Mouse (Mus musculus) stomach, postnatal 0 days (tissue): ENCODE measurements around the gene Smc1b. TPM values are rescaled to one million over a fixed set of nuclear protein-coding genes. Genes with fewer than 3 reads are reported as not detected.

Experiments used
- ATAC-seq: fragments of 200-750 bp; cut with Nextera tagmentation; 2 replicates; pipeline ENCODE4 v1.8.0; 2017; ENCODE audit not compliant: low FRiP score, low TSS enrichment
- DNase-seq: peaks from one replicate; pipeline ENCODE4 v3.0.0-alpha.2; 2016; ENCODE audit warnings: low spot score
- H3K27ac ChIP-seq: fragments of 300-500 bp; sonication (generic); replicated peaks from 2 replicates; pipeline ENCODE4 v1.5.1; 2014; ENCODE audit warnings: mild to moderate bottlenecking, control low read depth
- H3K27me3 ChIP-seq: fragments of 300-500 bp; sonication (generic); 2 replicates; pipeline ENCODE4 v1.6.1; 2014; ENCODE audit warnings: low read length; ENCODE audit not compliant: control insufficient read depth, insufficient read depth
- H3K36me3 ChIP-seq: fragments of 300-500 bp; sonication (generic); 2 replicates; pipeline ENCODE4 v1.6.1; 2014; ENCODE audit warnings: low read length, mixed read lengths; ENCODE audit not compliant: control insufficient read depth, insufficient read depth
- H3K4me1 ChIP-seq: fragments of 300-500 bp; sonication (generic); replicated peaks from 2 replicates; pipeline ENCODE4 v1.6.1; 2014; ENCODE audit warnings: antibody characterized with exemption; ENCODE audit not compliant: control insufficient read depth, insufficient read depth
- H3K4me2 ChIP-seq: fragments of 300-500 bp; sonication (generic); replicated peaks from 2 replicates; pipeline ENCODE4 v1.6.1; 2014; ENCODE audit warnings: low read depth, mild to moderate bottlenecking, control low read depth, moderate library complexity
- H3K4me3 ChIP-seq: fragments of 300-500 bp; sonication (generic); 2 replicates; pipeline ENCODE4 v1.5.1; 2014; ENCODE audit warnings: low read depth, low read length, control low read depth
- H3K9ac ChIP-seq: fragments of 300-500 bp; sonication (generic); 2 replicates; pipeline ENCODE4 v1.6.1; 2014; ENCODE audit warnings: mild to moderate bottlenecking, low read length, control low read depth, mixed read lengths
- H3K9me3 ChIP-seq: fragments of 300-500 bp; sonication (generic); 2 replicates; pipeline ENCODE4 v1.6.1; 2016; ENCODE audit warnings: low read length; ENCODE audit not compliant: control insufficient read depth
- CTCF ChIP-seq: IDR thresholded peaks from 2 replicates; pipeline ENCODE4 v1.5.1; 2016; ENCODE audit warnings: antibody characterized with exemption, low read depth, mild to moderate bottlenecking, moderate library complexity
- EP300 ChIP-seq: optimal IDR thresholded peaks from 2 replicates; pipeline ENCODE3; 2016; ENCODE audit warnings: antibody characterized with exemption
- WGBS: fragments of 180-500 bp; shearing (Covaris S2); extraction: QIAGEN DNeasy Blood & Tissue Kit; methylation state at CpG from one replicate; pipeline ENCODE4 v1.1.7; 2014; 5-methylcytosine and 5-hydroxymethylcytosine counted together
- polyA plus RNA-seq: library from polyadenylated mRNA; unstranded; fragments of >200 nt; fragmentation: Nextera tagmentation; extraction: Ambion mirVana; gene quantifications from 2 replicates; pipeline ENCODE4 v1.2.1, GENCODE M21; 2015

The Smc1b gene
- polyA plus RNA-seq, 1 experiment from 2014 or later, result 0.07 TPM

GRCm38 (mm10) chr15:85085641-85086040, 46.1 kb downstream of the Smc1b start:
- no peaks in the 10 kb centered on the region for H3K36me3 ChIP-seq
- no peak for TF ChIP-seq EP300
- no peak for TF ChIP-seq CTCF
- H3K9ac ChIP-seq, result no peak overlapping the region
- H3K4me2 ChIP-seq, result no peak overlapping the region
- WGBS, result 67% methylated on average over 1 of the region's 1 CpGs
- H3K4me3 ChIP-seq, result no peak overlapping the region
- no peaks in the 10 kb centered on the region for H3K4me1 ChIP-seq
- ATAC-seq (no peak), DNase-seq (no peak)
- H3K27ac ChIP-seq, result no peak overlapping the region
- no peaks in the 10 kb centered on the region for H3K9me3 ChIP-seq
- no peaks in the 10 kb centered on the region for H3K27me3 ChIP-seq

GRCm38 (mm10) chr15:85072651-85073050, 59.1 kb downstream of the Smc1b start:
- WGBS, result 93% methylated on average over 2 of the region's 2 CpGs
- H3K9ac ChIP-seq, result no peak overlapping the region
- no peak for TF ChIP-seq EP300
- TF ChIP-seq CTCF, result no peak
- H3K27ac ChIP-seq, result no peak overlapping the region
- no peaks in the 10 kb centered on the region for H3K4me1 ChIP-seq
- ATAC-seq, result no peak
- no peak overlapping the region for H3K4me3 ChIP-seq
- no peak overlapping the region for H3K4me2 ChIP-seq
- H3K36me3 ChIP-seq, result no peaks in the 10 kb centered on the region
- no peak for DNase-seq
- H3K27me3 ChIP-seq, result no peaks in the 10 kb centered on the region
- no peaks in the 10 kb centered on the region for H3K9me3 ChIP-seq

GRCm38 (mm10) chr15:85070561-85070960, 61.2 kb downstream of the Smc1b start:
- Histone ChIP-seq H3K4me3 (no peak overlapping the region), H3K27ac (no peak overlapping the region), H3K4me2 (no peak overlapping the region), H3K9ac (no peak overlapping the region), H3K36me3 (no peaks in the 10 kb centered on the region), H3K4me1 (no peaks in the 10 kb centered on the region), H3K27me3 (no peaks in the 10 kb centered on the region), H3K9me3 (no peaks in the 10 kb centered on the region)
- WGBS, result 23% methylated on average over 2 of the region's 2 CpGs
- TF ChIP-seq CTCF (peak; percentile 93), EP300 (no peak)
- DNase-seq (peak; percentile 41), ATAC-seq (no peak)

- peaks cover 9% of the 10 kb centered on the region; the same call in 1 of the 2 replicates for H3K36me3 ChIP-seq
- ATAC-seq (no peak), DNase-seq (no peak)
- no peak overlapping the region for H3K4me2 ChIP-seq
- no peak overlapping the region for H3K4me3 ChIP-seq
- H3K27ac ChIP-seq, result no peak overlapping the region
- H3K4me1 ChIP-seq, result no peaks in the 10 kb centered on the region
- no peaks in the 10 kb centered on the region for H3K27me3 ChIP-seq
- H3K9ac ChIP-seq, result no peak overlapping the region
- TF ChIP-seq CTCF (no peak), EP300 (no peak)
- WGBS, result 97% methylated on average over 2 of the region's 2 CpGs
- no peaks in the 10 kb centered on the region for H3K9me3 ChIP-seq
Observed at GRCm38 (mm10) chr15:85063421-85063820, 68.3 kb downstream of the Smc1b start.

DNA sequence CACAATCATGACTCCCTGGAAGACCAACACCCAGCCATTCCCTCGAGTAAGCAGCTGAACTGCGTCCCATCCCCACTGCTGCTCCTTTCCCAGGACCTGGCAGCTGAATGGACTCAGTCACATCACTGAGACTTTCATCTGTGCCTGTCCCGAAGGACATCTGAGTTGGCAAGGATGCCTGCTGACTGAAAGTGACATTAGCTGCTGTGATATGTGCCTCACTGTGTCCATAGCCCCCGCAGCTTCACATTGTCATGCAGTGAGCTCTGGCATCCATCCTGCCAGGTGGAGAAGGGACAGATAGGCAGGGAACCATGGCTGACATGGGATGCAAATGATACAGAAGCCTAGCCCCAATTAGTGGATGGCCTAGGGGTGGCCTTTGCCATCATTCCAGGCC, 76.6 kb downstream of the Smc1b start:
- ATAC-seq (no peak), DNase-seq (no peak)
- no peaks in the 10 kb centered on the region for H3K9me3 ChIP-seq
- H3K27ac ChIP-seq, result no peak overlapping the region
- H3K36me3 ChIP-seq, result peaks cover 32% of the 10 kb centered on the region
- no peak for TF ChIP-seq EP300
- no peak for TF ChIP-seq CTCF
- H3K27me3 ChIP-seq, result no peaks in the 10 kb centered on the region
- WGBS, result 85% methylated on average over 4 of the region's 4 CpGs
- no peak overlapping the region for H3K9ac ChIP-seq
- no peak overlapping the region for H3K4me2 ChIP-seq
- H3K4me3 ChIP-seq, result no peak overlapping the region
- H3K4me1 ChIP-seq, result no peaks in the 10 kb centered on the region

- Histone ChIP-seq H3K9me3 (no peaks in the 10 kb centered on the region), H3K27me3 (no peaks in the 10 kb centered on the region), H3K4me2 (no peak overlapping the region), H3K4me1 (no peaks in the 10 kb centered on the region), H3K4me3 (no peak overlapping the region), H3K36me3 (peaks cover 34% of the 10 kb centered on the region), H3K27ac (no peak overlapping the region), H3K9ac (no peak overlapping the region)
- 92% methylated on average over 3 of the region's 3 CpGs for WGBS
- TF ChIP-seq CTCF (no peak), EP300 (no peak)
- DNase-seq (no peak), ATAC-seq (no peak)
Observed at GRCm38 (mm10) chr15:85054098-85054497, 77.7 kb downstream of the Smc1b start.
